Mouse (Mus musculus) central nervous system, embryonic 11.5 days (tissue): ENCODE data around the gene Rundc3b. TPM values are rescaled to one million over a fixed set of nuclear protein-coding genes. Genes with fewer than 3 reads are reported as not detected.

ENCODE experiments used
- polyA plus RNA-seq: library from polyadenylated mRNA; depleted of rRNA; stranded (reverse); fragments of >200 nt; gene quantifications from 2 replicates; pipeline ENCODE4 v1.2.3, GENCODE M21; 2012; rRNA removed

Rundc3b gene
- 9.0 and 9.4 TPM in 2 replicates for polyA plus RNA-seq

DNA sequence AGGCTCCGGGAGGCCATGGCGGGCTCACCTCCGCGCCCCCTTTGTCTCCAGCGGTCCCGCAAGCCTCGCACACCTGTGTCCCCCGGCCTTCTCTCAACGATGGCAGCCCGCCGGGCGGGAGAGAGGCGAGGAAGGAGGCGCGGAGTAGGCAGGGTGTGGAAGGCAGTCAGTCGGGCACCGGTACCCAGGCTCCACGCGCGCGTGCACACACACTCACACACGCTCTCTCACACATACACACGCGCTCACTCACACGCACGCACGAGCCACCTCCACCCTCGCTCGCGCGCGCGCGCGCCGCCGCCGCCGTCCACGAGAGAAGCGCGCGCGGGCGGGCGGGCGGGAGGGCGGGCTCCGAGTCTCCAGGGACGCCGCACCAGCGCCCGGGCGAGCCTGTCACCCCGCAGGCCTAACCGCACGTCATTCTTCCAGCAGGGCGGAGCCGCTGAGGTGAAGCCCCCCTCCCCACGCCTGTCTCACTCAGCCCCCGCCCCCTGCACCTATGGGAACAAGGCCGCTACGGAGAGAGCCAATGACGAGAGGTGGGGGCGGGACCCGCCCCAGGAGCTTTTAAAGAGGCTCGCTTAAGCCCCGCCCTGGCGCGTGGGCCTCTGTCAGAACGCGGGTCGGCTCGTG, at the start of gene Rundc3b:
Gene Rundc3b, minus strand, starts transcription at position 357 of the 636 bp plus-strand sequence.

DNA sequence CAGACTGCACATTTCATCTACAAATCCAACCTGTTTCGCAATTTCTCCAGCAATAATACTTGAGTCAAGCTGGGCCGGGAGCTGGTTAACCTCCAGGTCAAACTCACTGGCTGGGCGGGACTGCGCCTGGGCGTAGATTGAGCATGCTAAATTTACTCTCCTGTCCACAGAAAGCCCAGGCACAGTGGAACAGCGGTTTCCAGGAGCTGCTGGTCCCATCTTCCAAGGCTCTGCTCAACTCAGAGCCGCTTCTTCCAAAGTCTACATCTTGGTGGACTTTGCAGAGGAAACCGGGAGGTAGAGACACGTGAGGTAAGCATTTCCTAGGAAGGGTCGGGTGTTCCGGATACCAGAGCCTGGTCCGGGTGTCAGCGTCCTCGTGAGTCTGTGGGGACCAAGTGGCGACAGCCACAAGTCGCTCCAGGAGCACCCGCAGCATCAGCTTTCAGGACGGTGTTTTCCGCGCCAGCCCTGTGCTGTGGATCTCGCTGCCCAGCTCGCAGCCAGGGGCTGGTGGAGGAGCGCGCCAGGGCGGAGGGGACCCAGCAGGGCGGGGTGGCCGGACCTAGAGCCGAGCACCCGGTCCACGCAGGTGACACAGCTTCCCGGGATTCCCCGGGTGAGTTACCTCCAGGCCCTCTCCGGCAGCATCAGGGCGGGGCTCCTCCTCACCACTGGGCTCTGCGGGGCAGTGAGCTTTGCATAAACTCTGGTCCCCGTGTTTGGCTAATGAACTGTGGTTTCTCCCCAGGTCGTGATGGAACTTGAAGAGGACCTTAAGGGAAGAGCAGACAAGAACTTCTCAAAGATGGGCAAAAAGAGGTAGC, 37.4 kb upstream of the Rundc3b start, which contains the start of gene Abcb1a:
Gene Abcb1a, plus strand, starts transcription at position 167 of the 827 bp plus-strand sequence.

Other genes starting within 250 kb of the Rundc3b start
- gene Dbf4, start 200.2 kb downstream of the Rundc3b start, polyA plus RNA-seq: 68.1 and 68.8 TPM in 2 replicates
- gene Slc25a40, start 200.1 kb downstream of the Rundc3b start, polyA plus RNA-seq: 8.5 and 14.3 TPM in 2 replicates
- 1.1 and 1.4 TPM in 2 replicates for gene Abcb1a, start 37.1 kb upstream of the Rundc3b start, polyA plus RNA-seq
- gene Abcb1b, start 175.2 kb upstream of the Rundc3b start, polyA plus RNA-seq: 0.66 and 0.74 TPM in 2 replicates